Mouse (Mus musculus) heart, embryonic 10.5 days (tissue): ENCODE results near the gene Six2. TPM values are rescaled to one million over a fixed set of nuclear protein-coding genes. Genes with fewer than 3 reads are reported as not detected.
"Not testable (repeated sequence)": the region's sequence is repeated elsewhere in the genome, so short reads cannot be mapped to it uniquely, and the experiment has no call there.

ENCODE experiments used
- DNase-seq: peaks from one replicate; pipeline ENCODE4 v3.0.0-alpha.2; 2017; ENCODE audit warnings: low spot score
- H3K27ac ChIP-seq: fragments of 300-500 bp; sonication (generic); 2 replicates; pipeline ENCODE4 v1.5.1; 2016; ENCODE audit warnings: mild to moderate bottlenecking
- H3K27me3 ChIP-seq: fragments of 300-500 bp; sonication (generic); 2 replicates; pipeline ENCODE4 v1.6.1; 2016; ENCODE audit warnings: mild to moderate bottlenecking; ENCODE audit not compliant: poor library complexity, insufficient read depth, severe bottlenecking
- H3K36me3 ChIP-seq: fragments of 300-500 bp; sonication (generic); 2 replicates; pipeline ENCODE4 v1.6.1; 2016; ENCODE audit warnings: mild to moderate bottlenecking, moderate library complexity
- H3K4me1 ChIP-seq: fragments of 300-500 bp; sonication (generic); 2 replicates; pipeline ENCODE4 v1.6.1; 2016; ENCODE audit warnings: mild to moderate bottlenecking
- H3K4me3 ChIP-seq: fragments of 300-500 bp; sonication (generic); 2 replicates; pipeline ENCODE4 v1.5.1; 2016; ENCODE audit warnings: mild to moderate bottlenecking, moderate library complexity
- H3K9me3 ChIP-seq: fragments of 300-500 bp; sonication (generic); 2 replicates; pipeline ENCODE4 v1.6.1; 2016; ENCODE audit warnings: mild to moderate bottlenecking, moderate library complexity
- WGBS: fragments of 180-500 bp; shearing (Covaris S2); methylation state at CpG from one replicate; pipeline ENCODE4 v1.1.7; 2016; 5-methylcytosine and 5-hydroxymethylcytosine counted together
- polyA plus RNA-seq: library from polyadenylated mRNA; unstranded; fragments of >200 nt; fragmentation: Nextera tagmentation; extraction: Ambion mirVana; gene quantifications from 2 replicates; pipeline ENCODE4 v1.2.1, GENCODE M21; 2016

Six2 gene
- polyA plus RNA-seq, 1 experiment from 2014 or later: 1.7 TPM

DNA sequence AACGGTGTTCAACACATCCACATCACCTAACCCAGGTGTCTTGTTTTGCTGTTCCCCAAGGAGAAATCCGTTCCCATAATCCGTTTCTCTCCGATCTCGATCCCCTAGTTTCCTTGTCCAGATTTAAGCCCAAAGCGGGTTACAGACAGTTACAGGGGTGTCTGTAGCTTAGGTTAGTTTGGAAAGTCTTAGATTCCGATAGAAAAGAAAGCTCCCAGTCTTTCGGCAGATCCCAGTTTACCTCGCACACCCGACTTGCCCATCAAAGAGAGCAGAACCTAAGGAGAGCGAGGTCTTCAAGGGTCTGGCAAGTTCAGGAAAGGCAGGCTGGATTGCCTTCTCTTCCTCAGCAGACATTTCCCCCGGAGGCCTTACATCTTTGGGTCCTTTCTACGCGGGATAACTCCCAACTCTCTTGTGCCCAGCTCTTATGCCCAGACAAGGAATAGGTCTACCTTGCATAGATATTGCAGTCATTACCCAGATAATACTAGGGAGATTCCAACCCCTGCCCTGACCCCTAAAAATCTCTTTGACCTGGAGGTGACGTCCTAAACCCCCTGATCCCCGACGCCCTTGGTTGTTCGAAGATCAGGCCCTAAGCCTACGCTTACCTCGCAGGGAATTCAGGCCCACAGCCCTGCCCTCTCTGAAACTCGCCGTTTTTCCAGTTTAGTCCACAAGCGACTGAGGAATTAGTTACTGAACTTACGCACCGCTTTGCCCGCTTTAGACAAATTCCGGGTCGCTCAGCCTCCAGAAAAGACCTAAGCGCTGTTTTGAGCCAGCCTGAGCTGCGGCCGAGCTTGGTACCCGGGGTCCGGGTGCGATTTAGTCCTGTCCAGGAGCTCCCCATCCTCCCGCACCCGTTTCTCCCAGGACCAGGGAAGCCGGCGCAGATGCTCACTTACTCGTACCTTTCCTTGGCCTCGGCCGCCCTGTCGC, 1.3 kb downstream of the Six2 start:
- Histone ChIP-seq H3K27me3 (peaks cover 100% of the 10 kb centered on the region), H3K4me1 (peaks cover 35% of the 10 kb centered on the region), H3K9me3 (no peaks in the 10 kb centered on the region), H3K27ac (peak overlapping the region; percentile 56; the same call in 1 of the 2 replicates), H3K4me3 (peak overlapping the region; percentile 60), H3K36me3 (no peaks in the 10 kb centered on the region)
- DNase-seq: no peak
- WGBS: 1% methylated on average over 42 of the region's 42 CpGs

DNA sequence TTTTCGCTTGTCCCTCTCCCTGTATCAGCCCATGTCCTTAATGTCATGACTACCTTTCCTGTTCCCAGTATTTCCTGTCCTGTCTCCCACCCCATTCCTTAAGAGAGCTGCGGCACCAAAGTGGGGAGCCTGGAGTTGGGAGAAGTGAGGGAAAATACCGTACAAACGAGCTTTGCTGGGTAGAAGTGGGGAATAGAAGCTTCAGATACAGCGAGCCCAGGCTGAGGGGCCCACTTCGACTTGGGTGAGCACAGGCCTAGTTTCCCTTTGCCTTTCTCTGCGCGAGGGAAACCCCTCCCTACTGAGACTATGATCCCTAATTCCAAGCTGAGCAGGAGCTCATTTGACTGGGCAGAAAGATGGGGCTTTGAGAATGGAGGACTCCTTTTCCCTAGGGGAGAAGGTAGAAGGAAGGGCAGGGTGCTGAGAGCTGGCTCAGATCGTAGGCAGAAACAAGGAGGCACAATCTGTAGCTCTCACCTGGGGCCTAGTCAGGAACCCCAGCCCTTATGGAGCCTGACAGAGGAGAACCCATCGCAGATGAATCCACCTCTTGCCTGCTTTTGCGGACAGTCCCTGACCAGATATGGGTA, 2.3 kb downstream of the Six2 start:
- H3K27ac ChIP-seq: no peak overlapping the region
- no peaks in the 10 kb centered on the region for H3K9me3 ChIP-seq
- no peak for DNase-seq
- H3K36me3 ChIP-seq: no peaks in the 10 kb centered on the region
- WGBS: 4% methylated on average over 11 of the region's 11 CpGs
- H3K27me3 ChIP-seq: peaks cover 100% of the 10 kb centered on the region
- peak overlapping the region; percentile 19; the same call in 1 of the 2 replicates for H3K4me3 ChIP-seq
- peaks cover 30% of the 10 kb centered on the region for H3K4me1 ChIP-seq

DNA sequence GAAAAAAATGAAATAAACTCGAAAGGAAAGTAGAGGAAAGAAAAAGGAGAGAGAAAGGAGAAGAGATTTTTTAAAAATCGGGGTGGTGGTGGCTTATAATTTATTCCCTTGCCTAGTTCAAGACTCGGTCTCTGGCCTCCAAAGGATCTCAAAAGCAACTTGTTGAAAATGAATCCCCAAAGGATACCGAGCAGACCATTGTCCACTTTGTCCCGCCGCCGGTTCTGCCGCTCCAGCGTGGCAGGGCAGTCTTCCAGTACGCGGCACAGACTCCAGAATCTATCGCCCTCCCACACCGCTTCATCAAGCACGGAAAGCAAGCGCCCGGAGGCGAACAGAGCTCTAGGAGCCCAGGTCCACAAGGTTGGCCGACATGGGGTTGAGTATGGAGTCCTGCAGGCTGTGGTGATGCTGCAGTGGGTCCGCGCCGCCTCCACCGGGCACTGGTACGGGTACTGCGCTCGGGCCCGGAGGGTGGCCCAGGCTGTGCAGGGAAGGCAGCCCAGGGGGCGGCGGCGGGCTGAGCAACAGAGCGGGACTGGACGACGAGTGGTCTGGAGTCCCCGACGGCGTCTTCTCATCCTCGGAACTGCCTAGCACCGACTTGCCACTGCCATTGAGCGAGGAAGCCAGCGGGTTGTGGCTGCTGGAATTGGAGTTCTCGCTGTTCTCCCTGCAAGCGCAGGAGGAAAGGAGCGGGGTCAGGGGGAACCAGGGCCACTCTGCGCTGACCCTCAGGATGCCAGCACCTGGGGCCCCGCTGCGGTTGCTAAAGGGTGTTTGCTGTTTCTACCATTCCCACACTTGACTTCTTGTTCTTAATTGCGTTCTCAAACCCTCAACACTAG, 3.0 kb downstream of the Six2 start:
- Histone ChIP-seq H3K27ac (no peak overlapping the region), H3K27me3 (peaks cover 100% of the 10 kb centered on the region), H3K36me3 (no peaks in the 10 kb centered on the region), H3K4me3 (peak overlapping the region; percentile 36), H3K4me1 (peaks cover 37% of the 10 kb centered on the region), H3K9me3 (no peaks in the 10 kb centered on the region)
- no peak for DNase-seq
- under 1% methylated on average over 46 of the region's 46 CpGs for WGBS

DNA sequence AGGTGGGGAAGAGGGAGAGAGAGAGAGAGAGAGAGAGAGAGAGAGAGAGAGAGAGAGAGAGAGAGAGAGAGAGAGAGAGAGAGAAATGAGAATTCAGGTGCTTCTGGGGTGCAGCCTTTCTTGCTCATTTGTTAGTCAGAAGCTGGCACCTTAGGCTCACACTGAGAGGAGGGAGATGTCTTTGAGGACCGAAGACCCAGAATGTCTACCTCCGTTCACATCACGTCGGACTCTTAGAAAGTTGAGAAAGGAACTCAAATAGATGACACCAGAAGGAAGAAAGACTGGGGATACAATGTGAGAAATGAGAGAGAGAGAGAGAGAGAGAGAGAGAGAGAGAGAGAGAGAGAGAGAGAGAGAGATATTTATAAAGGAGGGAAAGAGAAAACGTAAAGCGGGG, 3.6 kb downstream of the Six2 start:
- not testable (repeated sequence) for DNase-seq, H3K9me3 ChIP-seq, H3K4me3 ChIP-seq, H3K36me3 ChIP-seq, H3K27ac ChIP-seq
- WGBS: 3% methylated on average over 6 of the region's 6 CpGs
- Histone ChIP-seq H3K4me1 (peaks cover 43% of the 10 kb centered on the region), H3K27me3 (peaks cover 100% of the 10 kb centered on the region)

DNA sequence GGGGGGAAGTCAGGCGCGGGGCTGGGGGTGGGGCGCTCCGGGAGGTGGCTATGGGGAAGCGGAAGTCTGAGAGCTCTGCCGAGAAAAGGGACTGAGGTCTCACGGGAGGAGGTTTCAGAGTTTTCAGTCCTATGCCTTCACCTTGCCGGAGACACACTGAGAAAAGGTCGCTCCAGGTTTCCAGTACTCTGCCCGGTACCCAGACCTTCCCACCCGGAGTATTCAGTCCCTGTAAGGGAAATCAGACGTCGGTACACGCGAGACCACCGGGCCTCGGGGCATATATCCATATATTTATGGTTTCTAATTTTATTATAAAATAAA, 4.1 kb downstream of the Six2 start:
- H3K27ac ChIP-seq: no peak overlapping the region
- 0 out of 2 replicates have a peak overlapping the region, but pooled peaks have one; percentile 3 for H3K4me3 ChIP-seq
- no peaks in the 10 kb centered on the region for H3K36me3 ChIP-seq
- WGBS: 2% methylated on average over 17 of the region's 17 CpGs
- peaks cover 38% of the 10 kb centered on the region for H3K4me1 ChIP-seq
- H3K27me3 ChIP-seq: peaks cover 100% of the 10 kb centered on the region
- DNase-seq: no peak
- H3K9me3 ChIP-seq: no peaks in the 10 kb centered on the region

DNA sequence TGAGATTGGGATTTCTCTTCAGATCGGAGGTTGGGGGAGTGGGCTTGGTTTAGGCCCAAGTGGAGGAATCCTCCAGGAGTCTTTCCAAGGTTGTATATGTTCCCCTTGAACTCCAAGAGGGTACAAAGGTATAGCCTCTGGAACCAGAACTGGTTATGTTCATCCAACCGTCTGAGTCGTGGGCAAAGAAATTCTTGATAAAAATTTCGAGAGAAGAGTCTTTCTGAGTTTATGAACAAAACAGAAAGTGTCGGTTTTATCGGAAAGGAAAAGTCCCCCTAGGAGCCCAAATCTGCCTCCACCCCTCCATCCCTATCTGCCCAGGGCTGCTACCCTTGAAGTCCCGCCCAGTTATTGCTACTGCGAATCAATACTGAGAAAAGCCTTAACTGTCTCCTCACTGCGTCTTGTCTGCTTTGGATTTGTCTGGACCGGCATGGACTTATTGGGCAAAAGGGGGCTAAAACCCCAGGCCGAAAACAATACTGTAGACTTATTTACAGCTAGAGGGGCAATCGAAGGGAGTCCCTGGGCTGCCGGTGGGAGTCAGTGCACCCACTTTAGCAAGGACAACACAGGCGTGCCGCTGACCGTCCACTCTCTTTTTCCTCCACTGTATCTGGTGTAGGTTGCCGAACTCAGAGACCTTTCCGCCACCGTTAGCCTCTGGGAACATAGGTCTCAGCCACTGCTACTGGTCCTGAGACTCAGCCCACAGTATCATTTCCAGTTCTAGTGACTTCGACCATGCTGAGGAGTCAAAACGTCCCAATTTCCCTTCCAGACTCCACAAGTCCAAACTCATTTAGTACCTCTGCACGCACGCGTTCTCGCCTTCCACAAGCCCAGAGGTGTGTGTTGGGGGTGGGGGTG, 4.7 kb downstream of the Six2 start:
- Histone ChIP-seq H3K4me1 (peaks cover 32% of the 10 kb centered on the region), H3K36me3 (no peaks in the 10 kb centered on the region), H3K9me3 (no peaks in the 10 kb centered on the region), H3K4me3 (0 out of 2 replicates have a peak overlapping the region, but pooled peaks have one; percentile 3), H3K27me3 (peaks cover 100% of the 10 kb centered on the region), H3K27ac (no peak overlapping the region)
- no peak for DNase-seq
- WGBS: 5% methylated on average over 25 of the region's 25 CpGs

DNA sequence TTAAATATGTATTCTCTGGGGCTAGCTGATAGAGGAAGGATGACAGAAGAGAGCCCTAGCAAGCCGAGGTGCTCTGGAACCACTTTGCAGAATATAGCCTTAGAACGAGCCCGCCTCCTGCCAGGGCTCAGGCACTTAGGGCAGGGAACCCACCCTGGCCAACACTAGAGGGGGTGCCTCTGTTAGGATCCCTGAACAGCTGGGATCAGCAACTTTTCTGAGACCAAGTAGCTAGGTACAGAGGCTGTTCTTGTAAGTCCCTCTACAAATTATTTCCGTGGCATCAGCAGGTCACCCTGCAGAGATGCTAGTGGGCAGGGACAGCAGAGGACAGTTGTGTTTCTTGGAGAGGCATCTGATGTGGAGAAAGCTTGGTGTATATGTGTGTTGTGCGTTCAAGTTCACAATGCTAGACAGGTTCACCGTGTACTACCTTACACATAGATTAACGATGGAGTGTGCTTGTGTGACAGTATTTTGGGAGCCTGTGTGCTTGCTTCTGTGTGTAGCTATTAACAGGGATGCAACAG, 5.8 kb downstream of the Six2 start:
- no peaks in the 10 kb centered on the region for H3K9me3 ChIP-seq
- peaks cover 24% of the 10 kb centered on the region for H3K4me1 ChIP-seq
- no peak overlapping the region for H3K4me3 ChIP-seq
- DNase-seq: no peak
- WGBS: 5% methylated on average over 7 of the region's 7 CpGs
- H3K27ac ChIP-seq: no peak overlapping the region
- peaks cover 99% of the 10 kb centered on the region for H3K27me3 ChIP-seq
- H3K36me3 ChIP-seq: no peaks in the 10 kb centered on the region

DNA sequence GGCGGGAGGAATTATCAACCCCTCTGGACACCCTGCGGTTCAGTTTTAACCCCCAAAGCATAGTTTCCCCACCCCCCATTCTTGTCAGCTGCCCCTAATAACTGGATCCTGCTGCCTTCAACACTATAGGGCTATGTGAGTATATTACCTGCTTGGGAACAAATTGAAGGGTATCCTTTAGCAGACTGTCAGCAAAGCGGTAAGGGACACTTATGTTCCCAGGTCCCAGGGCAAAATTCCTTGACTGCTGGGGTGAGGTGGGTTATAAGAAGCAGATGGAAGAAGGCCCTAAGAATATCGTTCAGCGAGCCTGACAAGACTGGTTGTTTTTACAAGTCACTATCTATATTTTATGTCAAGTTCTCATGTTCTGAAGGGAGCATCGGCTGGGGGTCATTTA, 6.3 kb downstream of the Six2 start:
- Histone ChIP-seq H3K27me3 (peaks cover 99% of the 10 kb centered on the region), H3K4me3 (no peak overlapping the region), H3K4me1 (peaks cover 20% of the 10 kb centered on the region), H3K27ac (no peak overlapping the region), H3K36me3 (no peaks in the 10 kb centered on the region), H3K9me3 (no peaks in the 10 kb centered on the region)
- 9% methylated on average over 6 of the region's 6 CpGs for WGBS
- no peak for DNase-seq

DNA sequence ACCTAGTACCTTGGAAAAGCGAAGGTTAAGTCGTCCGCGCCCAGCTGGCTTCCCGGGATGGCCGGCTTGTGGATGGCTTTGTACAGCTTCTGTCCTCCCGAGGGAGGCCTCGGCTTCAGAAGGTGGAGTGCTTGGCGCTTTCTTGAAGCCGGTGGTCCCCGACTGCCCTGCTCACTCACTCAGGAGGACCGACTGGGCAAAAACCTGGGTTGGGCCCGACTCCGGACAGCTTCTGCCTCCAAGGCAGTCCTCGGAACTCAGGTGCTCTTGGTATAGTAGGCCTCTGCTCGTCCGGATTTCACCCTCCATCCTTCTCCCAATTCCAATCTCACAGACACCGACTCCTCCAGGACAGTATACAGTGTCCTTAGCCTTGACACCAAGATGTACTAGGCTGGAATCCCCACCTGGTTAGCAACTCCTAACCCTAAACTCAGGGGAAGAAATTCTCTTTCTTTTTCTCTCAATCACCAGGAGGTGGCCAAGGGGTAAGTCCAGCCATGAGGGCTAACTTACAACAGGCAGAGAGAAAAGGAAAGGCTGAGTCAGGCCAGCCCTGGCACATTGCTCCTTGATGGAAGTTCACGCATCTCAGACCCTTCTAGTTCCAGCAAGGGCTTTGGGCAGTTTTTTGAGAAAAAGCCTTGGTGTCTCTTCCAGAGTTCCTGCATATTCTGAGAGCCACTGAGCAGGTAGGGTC, 7.1 kb downstream of the Six2 start:
- no peak for DNase-seq
- Histone ChIP-seq H3K9me3 (no peaks in the 10 kb centered on the region), H3K27me3 (peaks cover 99% of the 10 kb centered on the region), H3K36me3 (no peaks in the 10 kb centered on the region), H3K4me1 (peaks cover 20% of the 10 kb centered on the region), H3K27ac (no peak overlapping the region), H3K4me3 (0 out of 2 replicates have a peak overlapping the region, but pooled peaks have one; percentile 49)
- 3% methylated on average over 19 of the region's 19 CpGs for WGBS

DNA sequence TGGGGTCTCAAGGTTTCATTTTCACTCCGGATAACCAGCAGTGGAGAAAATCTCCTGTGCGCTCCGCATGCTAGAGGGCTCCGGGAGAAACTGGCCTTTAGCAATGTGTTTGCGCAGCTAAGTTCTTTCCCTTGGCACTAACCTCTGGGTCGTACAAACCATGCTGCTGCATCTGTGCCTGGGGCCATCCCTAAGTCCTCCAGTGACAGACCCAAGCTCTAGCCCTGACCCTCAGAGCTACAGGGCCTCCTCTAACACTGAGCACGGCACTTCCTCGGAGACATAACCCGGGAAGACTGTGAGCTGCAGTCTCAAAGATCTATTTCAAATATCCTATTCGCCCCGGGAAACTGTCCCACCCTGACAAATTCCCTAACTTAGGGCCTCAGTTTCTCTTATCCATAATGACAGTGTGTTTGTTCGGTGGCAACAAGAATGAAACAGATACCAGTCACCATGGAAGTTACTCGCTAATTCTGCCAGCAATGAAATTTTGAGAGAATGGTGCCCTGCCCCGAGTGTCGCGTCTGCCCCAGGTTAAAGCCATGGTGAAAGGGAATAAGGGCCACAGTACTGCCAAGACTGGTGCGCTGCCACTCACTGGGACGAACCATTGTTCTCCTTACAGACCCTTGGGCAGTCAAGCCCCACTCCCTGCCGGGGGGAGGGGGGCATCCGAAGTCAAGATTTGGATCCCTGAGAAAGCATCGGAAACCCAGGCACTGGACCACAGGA, 7.8 kb downstream of the Six2 start:
- H3K27me3 ChIP-seq: peaks cover 98% of the 10 kb centered on the region
- WGBS: 2% methylated on average over 21 of the region's 21 CpGs
- H3K4me1 ChIP-seq: peaks cover 18% of the 10 kb centered on the region
- H3K9me3 ChIP-seq: no peaks in the 10 kb centered on the region
- no peak overlapping the region for H3K27ac ChIP-seq
- H3K4me3 ChIP-seq: peak overlapping the region; percentile 49
- H3K36me3 ChIP-seq: no peaks in the 10 kb centered on the region
- no peak for DNase-seq

DNA sequence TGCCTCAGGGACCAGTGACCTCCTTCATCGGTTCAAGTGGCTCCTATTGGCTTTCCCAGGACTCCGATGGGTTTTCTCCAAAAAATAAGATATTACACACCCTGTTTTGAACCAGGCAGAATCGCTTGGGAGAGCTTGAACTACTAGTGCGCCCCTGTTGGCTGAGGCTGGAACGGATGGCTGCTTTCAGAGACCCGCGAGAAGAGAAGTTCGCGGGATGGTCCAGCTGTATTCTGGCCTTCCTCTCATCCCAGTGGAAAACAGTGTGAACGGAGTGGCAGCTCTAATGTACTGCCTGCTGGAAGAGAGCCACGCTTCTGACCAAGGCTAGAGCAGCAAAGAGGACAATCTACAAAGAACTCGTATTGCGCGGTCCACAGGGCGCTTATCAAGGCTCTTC, 8.4 kb downstream of the Six2 start:
- H3K4me3 ChIP-seq: peak overlapping the region; percentile 49
- H3K27ac ChIP-seq: no peak overlapping the region
- peaks cover 97% of the 10 kb centered on the region for H3K27me3 ChIP-seq
- 2% methylated on average over 15 of the region's 15 CpGs for WGBS
- H3K36me3 ChIP-seq: no peaks in the 10 kb centered on the region
- H3K9me3 ChIP-seq: no peaks in the 10 kb centered on the region
- peaks cover 14% of the 10 kb centered on the region; the same call in 1 of the 2 replicates for H3K4me1 ChIP-seq
- no peak for DNase-seq
